Mouse (Mus musculus) intestine, embryonic 14.5 days (tissue): ENCODE measurements at regions not wholly inside any gene's neighbourhood (a gene's known extent, or its start where the extent isn't known, plus 50 kb on each side); places are given as distances from the start of the nearest gene placed in this dataset.

Experiments
- ATAC-seq: fragments of 200-750 bp; cut with Nextera tagmentation; replicated peaks from 2 replicates; pipeline ENCODE4 v1.8.0; 2017; ENCODE audit warnings: low read depth, moderate number of reproducible peaks, moderate TSS enrichment, moderate library complexity; ENCODE audit not compliant: low FRiP score, low TSS enrichment
- DNase-seq: peaks from one replicate; pipeline ENCODE4 v3.0.0-alpha.2; 2018; ENCODE audit warnings: low spot score
- H3K27ac ChIP-seq: fragments of 300-500 bp; sonication (generic); 2 replicates; pipeline ENCODE4 v1.5.1; 2014; ENCODE audit warnings: low read depth, mild to moderate bottlenecking, control low read depth
- H3K27me3 ChIP-seq: fragments of 300-500 bp; sonication (generic); replicated peaks from 2 replicates; pipeline ENCODE4 v1.6.1; 2014; ENCODE audit warnings: low read length, control low read depth; ENCODE audit not compliant: control insufficient read depth, insufficient read depth
- H3K36me3 ChIP-seq: fragments of 300-500 bp; sonication (generic); 2 replicates; pipeline ENCODE4 v1.6.1; 2014; ENCODE audit warnings: low read length, control low read depth; ENCODE audit not compliant: control insufficient read depth, insufficient read depth
- H3K4me1 ChIP-seq: fragments of 300-500 bp; sonication (generic); replicated peaks from 2 replicates; pipeline ENCODE4 v1.6.1; 2014; ENCODE audit warnings: low read length, control low read depth, mixed read lengths; ENCODE audit not compliant: control insufficient read depth, insufficient read depth
- H3K4me2 ChIP-seq: fragments of 300-500 bp; sonication (generic); 2 replicates; pipeline ENCODE4 v1.6.1; 2014; ENCODE audit warnings: low read length
- H3K4me3 ChIP-seq: fragments of 300-500 bp; sonication (generic); 2 replicates; pipeline ENCODE4 v1.5.1; 2014; ENCODE audit warnings: low read depth, low read length, control low read depth, mixed read lengths
- H3K9ac ChIP-seq: fragments of 300-500 bp; sonication (generic); 2 replicates; pipeline ENCODE4 v1.6.1; 2014; ENCODE audit warnings: mild to moderate bottlenecking, low read length
- H3K9me3 ChIP-seq: fragments of 300-500 bp; sonication (generic); 2 replicates; pipeline ENCODE4 v1.6.1; 2016; ENCODE audit warnings: low read length, control low read depth; ENCODE audit not compliant: control insufficient read depth
- WGBS: fragments of 180-500 bp; shearing (Covaris S2); extraction: QIAGEN DNeasy Blood & Tissue Kit; methylation state at CpG from one replicate; pipeline ENCODE4 v1.1.7; 2014; 5-methylcytosine and 5-hydroxymethylcytosine counted together

DNA sequence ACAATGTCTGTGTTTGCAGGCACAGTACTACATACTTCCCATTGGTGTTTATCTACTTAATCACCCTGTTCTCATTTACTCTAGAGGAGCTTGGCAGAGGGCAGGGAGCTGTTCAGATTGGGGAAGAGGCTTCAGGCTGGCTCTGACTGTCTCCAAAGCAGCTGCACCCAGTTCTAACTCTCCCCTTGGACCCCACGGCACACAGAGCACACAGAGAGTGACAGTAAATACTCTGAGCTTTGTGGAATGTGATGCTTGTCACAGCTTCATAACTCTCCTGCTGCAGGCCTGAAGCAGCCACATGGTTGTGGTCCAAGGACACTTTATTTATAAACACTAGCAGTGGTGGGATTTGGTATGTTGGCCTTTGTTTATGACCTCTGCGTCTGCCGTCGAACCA lies 85.4 kb upstream of the Stx16 start:
- H3K9ac ChIP-seq: no peak overlapping the region

DNA sequence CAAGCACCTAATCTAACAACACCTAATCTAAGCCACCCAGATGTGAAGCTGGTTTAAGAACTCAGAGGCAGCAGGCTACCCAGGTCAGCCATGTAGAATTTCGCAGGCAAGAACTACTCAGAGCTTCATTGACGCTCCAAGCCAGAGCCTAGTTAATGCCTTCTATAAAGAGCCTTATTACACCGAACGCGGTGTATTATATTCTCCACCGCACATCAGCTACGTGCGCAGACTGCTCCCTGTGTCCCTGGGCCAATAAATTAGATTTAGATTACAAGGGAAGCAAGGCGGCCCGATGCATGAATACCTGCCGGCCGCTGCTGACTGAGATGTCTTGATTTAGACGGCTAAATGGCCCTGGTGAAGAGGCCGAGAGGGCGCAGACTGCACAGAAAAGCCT lies 84.7 kb upstream of the Stx16 start:
- ATAC-seq (no peak), DNase-seq (no peak)
- Histone ChIP-seq H3K4me1 (peaks cover 22% of the 10 kb centered on the region), H3K4me3 (no peak overlapping the region), H3K4me2 (no peak overlapping the region), H3K9ac (no peak overlapping the region), H3K9me3 (no peaks in the 10 kb centered on the region), H3K36me3 (no peaks in the 10 kb centered on the region), H3K27me3 (no peaks in the 10 kb centered on the region), H3K27ac (no peak overlapping the region; the same call in 1 of the 2 replicates)
- 75% methylated on average over 15 of the region's 15 CpGs for WGBS

More for the DNA sequence above, 85.4 kb upstream of the Stx16 start:
- no peak overlapping the region for H3K4me2 ChIP-seq
- 53% methylated on average over 4 of the region's 4 CpGs for WGBS
- no peaks in the 10 kb centered on the region for H3K9me3 ChIP-seq
- no peak overlapping the region for H3K27ac ChIP-seq
- no peak overlapping the region for H3K4me3 ChIP-seq
- DNase-seq (no peak), ATAC-seq (no peak)
- H3K36me3 ChIP-seq: no peaks in the 10 kb centered on the region
- no peaks in the 10 kb centered on the region for H3K27me3 ChIP-seq
- peaks cover 22% of the 10 kb centered on the region for H3K4me1 ChIP-seq

GRCm38 (mm10) chr2:173992041-173992440 lies 84.1 kb upstream of the Stx16 start:
- no peaks in the 10 kb centered on the region for H3K9me3 ChIP-seq
- peaks cover 22% of the 10 kb centered on the region for H3K4me1 ChIP-seq
- H3K27me3 ChIP-seq: no peaks in the 10 kb centered on the region
- H3K9ac ChIP-seq: no peak overlapping the region
- DNase-seq: no peak
- no peaks in the 10 kb centered on the region for H3K36me3 ChIP-seq
- H3K4me2 ChIP-seq: no peak overlapping the region
- 40% methylated on average over 5 of the region's 5 CpGs for WGBS
- ATAC-seq: 0 out of 2 replicates have a peak, but pooled peaks have one; percentile 26
- H3K27ac ChIP-seq: no peak overlapping the region; the same call in 1 of the 2 replicates
- H3K4me3 ChIP-seq: no peak overlapping the region

DNA sequence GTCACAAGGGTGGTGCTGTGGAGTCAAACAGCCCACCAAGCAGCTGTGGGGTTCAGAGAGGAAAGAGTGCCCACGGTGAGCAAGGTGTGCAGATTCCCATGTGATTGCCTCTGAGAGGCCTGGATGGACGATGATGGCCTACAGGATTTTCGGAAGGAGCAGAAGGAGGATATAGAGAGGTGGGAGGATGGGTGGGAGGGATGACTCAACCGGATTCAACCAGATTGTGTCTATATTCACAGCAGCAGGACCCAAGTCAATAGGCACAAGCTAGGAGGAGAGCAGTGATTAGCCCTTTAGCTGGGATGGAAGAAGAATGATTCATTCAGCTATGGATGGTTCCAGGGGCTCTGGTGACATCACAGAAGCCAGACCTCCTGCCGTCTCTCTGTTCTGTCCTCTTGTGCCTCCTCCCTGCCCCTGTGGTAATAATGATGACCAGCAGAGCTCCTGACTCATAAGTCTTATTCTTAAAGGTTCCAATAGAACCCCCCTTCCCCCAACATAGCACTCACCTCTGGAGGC lies 82.6 kb upstream of the Stx16 start:
- Histone ChIP-seq H3K4me1 (peaks cover 22% of the 10 kb centered on the region), H3K9me3 (no peaks in the 10 kb centered on the region), H3K36me3 (no peaks in the 10 kb centered on the region), H3K4me3 (no peak overlapping the region), H3K27ac (no peak overlapping the region), H3K27me3 (no peaks in the 10 kb centered on the region), H3K9ac (no peak overlapping the region), H3K4me2 (no peak overlapping the region)
- 70% methylated on average over 5 of the region's 5 CpGs for WGBS
- DNase-seq (no peak), ATAC-seq (no peak)

GRCm38 (mm10) chr2:173994301-173995073 lies 81.6 kb upstream of the Stx16 start:
- Histone ChIP-seq H3K9me3 (no peaks in the 10 kb centered on the region), H3K27me3 (no peaks in the 10 kb centered on the region), H3K4me1 (peaks cover 22% of the 10 kb centered on the region), H3K4me2 (0 out of 2 replicates have a peak overlapping the region, but pooled peaks have one; percentile 2), H3K27ac (no peak overlapping the region), H3K4me3 (no peak overlapping the region), H3K9ac (no peak overlapping the region), H3K36me3 (no peaks in the 10 kb centered on the region)
- ATAC-seq (no peak), DNase-seq (no peak)
- WGBS: 26% methylated on average over 13 of the region's 13 CpGs

- DNase-seq: no peak
- 86% methylated on average over 8 of the region's 8 CpGs for WGBS
- no peak for ATAC-seq
- H3K27ac ChIP-seq: no peak overlapping the region
- no peak overlapping the region for H3K4me3 ChIP-seq
- no peaks in the 10 kb centered on the region for H3K36me3 ChIP-seq
- no peaks in the 10 kb centered on the region for H3K27me3 ChIP-seq
- H3K4me2 ChIP-seq: no peak overlapping the region
- peaks cover 21% of the 10 kb centered on the region for H3K4me1 ChIP-seq
- no peak overlapping the region for H3K9ac ChIP-seq
- peaks cover 11% of the 10 kb centered on the region for H3K9me3 ChIP-seq
Observed at GRCm38 (mm10) chr2:174004666-174005065, 71.4 kb upstream of the Stx16 start.

DNA sequence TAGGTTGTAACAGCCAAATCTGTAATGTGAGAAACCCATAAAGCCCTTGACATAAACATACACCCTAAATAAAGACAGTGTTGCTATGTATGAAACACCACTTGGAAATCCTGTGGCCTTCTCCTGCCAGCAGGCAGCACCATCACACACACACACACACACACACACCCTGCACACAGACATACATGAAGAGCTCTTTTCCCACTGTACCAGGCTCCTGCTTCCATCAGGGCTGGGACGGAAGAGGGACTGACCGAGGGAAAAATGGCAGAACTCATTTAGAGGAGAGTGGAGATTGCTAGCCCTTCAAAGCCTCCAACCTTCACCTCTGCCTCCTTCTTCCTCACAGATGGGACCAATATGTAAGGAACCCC lies 68.1 kb upstream of the Stx16 start:
- H3K4me1 ChIP-seq: peaks cover 29% of the 10 kb centered on the region
- H3K27ac ChIP-seq: peak overlapping the region; percentile 82
- H3K9me3 ChIP-seq: peaks cover 11% of the 10 kb centered on the region
- no peaks in the 10 kb centered on the region for H3K36me3 ChIP-seq
- ATAC-seq: peak; percentile 9; the same call in 1 of the 2 replicates
- no peak overlapping the region for H3K4me3 ChIP-seq
- H3K27me3 ChIP-seq: no peaks in the 10 kb centered on the region
- no peak overlapping the region for H3K9ac ChIP-seq
- no peak for DNase-seq
- WGBS: 38% methylated on average over 2 of the region's 2 CpGs
- peak overlapping the region; percentile 15; the same call in 1 of the 2 replicates for H3K4me2 ChIP-seq

GRCm38 (mm10) chr2:174008350-174009218 lies 67.5 kb upstream of the Stx16 start:
- peak overlapping the region; percentile 82 for H3K27ac ChIP-seq
- H3K27me3 ChIP-seq: no peaks in the 10 kb centered on the region
- H3K4me2 ChIP-seq: peak overlapping the region; percentile 15; the same call in 1 of the 2 replicates
- H3K9me3 ChIP-seq: peaks cover 11% of the 10 kb centered on the region
- peaks cover 29% of the 10 kb centered on the region for H3K4me1 ChIP-seq
- WGBS: 26% methylated on average over 19 of the region's 19 CpGs
- ATAC-seq: peak; percentile 65
- peak; percentile 75 for DNase-seq
- H3K4me3 ChIP-seq: no peak overlapping the region
- peak overlapping the region; percentile 29; the same call in 1 of the 2 replicates for H3K9ac ChIP-seq
- no peaks in the 10 kb centered on the region for H3K36me3 ChIP-seq
